Mouse (Mus musculus) thymus, adult 18-20 months (tissue): ENCODE measurements around the gene Map2k5.

Experiments
- DNase-seq, 2 experiments: peaks; one replicate each; pipeline ENCODE4 v3.0.0; 2022; ENCODE audit warnings: mixed read lengths in 2 of 2

The Map2k5 gene

GRCm38 (mm10) chr9:63122161-63122833, 255.4 kb downstream of the Map2k5 start:
- no peak for DNase-seq

GRCm38 (mm10) chr9:63118385-63118784, 259.3 kb downstream of the Map2k5 start:
- no peak for DNase-seq
